Mouse (Mus musculus) intestine, postnatal 0 days (tissue): ENCODE results near the gene Gm11444. TPM values are rescaled to one million over a fixed set of nuclear protein-coding genes. Genes with fewer than 3 reads are reported as not detected.

Experiments
- ATAC-seq: fragments of 200-750 bp; cut with Nextera tagmentation; 2 replicates; pipeline ENCODE4 v1.8.0; 2017; ENCODE audit warnings: mild to moderate bottlenecking, moderate TSS enrichment, moderate library complexity
- H3K27ac ChIP-seq: fragments of 300-500 bp; sonication (generic); 2 replicates; pipeline ENCODE4 v1.5.1; 2014; ENCODE audit warnings: mild to moderate bottlenecking, low read depth, low read length, moderate library complexity
- H3K27me3 ChIP-seq: fragments of 300-500 bp; sonication (generic); replicated peaks from 2 replicates; pipeline ENCODE4 v1.6.1; 2014; ENCODE audit warnings: low read length, mixed read lengths; ENCODE audit not compliant: control insufficient read depth, insufficient read depth
- H3K36me3 ChIP-seq: fragments of 300-500 bp; sonication (generic); 2 replicates; pipeline ENCODE4 v1.6.1; 2014; ENCODE audit warnings: mild to moderate bottlenecking, moderate library complexity; ENCODE audit not compliant: control insufficient read depth, insufficient read depth
- H3K4me1 ChIP-seq: fragments of 300-500 bp; sonication (generic); replicated peaks from 2 replicates; pipeline ENCODE4 v1.6.1; 2014; ENCODE audit warnings: antibody characterized with exemption, low read length, mixed read lengths; ENCODE audit not compliant: control insufficient read depth, insufficient read depth
- H3K4me2 ChIP-seq: fragments of 300-500 bp; sonication (generic); replicated peaks from 2 replicates; pipeline ENCODE4 v1.6.1; 2014; ENCODE audit warnings: low read depth, mild to moderate bottlenecking, moderate library complexity
- H3K4me3 ChIP-seq: fragments of 300-500 bp; sonication (generic); 2 replicates; pipeline ENCODE4 v1.5.1; 2014; ENCODE audit warnings: low read depth, low read length
- H3K9ac ChIP-seq: fragments of 300-500 bp; sonication (generic); 2 replicates; pipeline ENCODE4 v1.6.1; 2014; ENCODE audit warnings: mild to moderate bottlenecking, low read depth, low read length
- H3K9me3 ChIP-seq: fragments of 300-500 bp; sonication (generic); 2 replicates; pipeline ENCODE4 v1.6.1; 2016; ENCODE audit warnings: mixed run types; ENCODE audit not compliant: control insufficient read depth
- CTCF ChIP-seq: sonication (generic); IDR thresholded peaks from 2 replicates; pipeline ENCODE4 v1.5.1; 2016; ENCODE audit warnings: low read depth, mild to moderate bottlenecking, control low read depth, antibody characterized with exemption, moderate library complexity
- WGBS: fragments of 180-500 bp; shearing (Covaris S2); extraction: QIAGEN DNeasy Blood & Tissue Kit; methylation state at CpG from one replicate; pipeline ENCODE4 v1.1.7; 2014; 5-methylcytosine and 5-hydroxymethylcytosine counted together
- polyA plus RNA-seq: library from polyadenylated mRNA; unstranded; fragments of >200 nt; fragmentation: Nextera tagmentation; extraction: Ambion mirVana; gene quantifications from 2 replicates; pipeline ENCODE4 v1.2.1, GENCODE M21; 2015

The Gm11444 gene
- polyA plus RNA-seq, 1 experiment from 2014 or later: not detected

GRCm38 (mm10) chr11:85823181-85823580, 27.0 kb downstream of the Gm11444 start:
- H3K9me3 ChIP-seq: no peaks in the 10 kb centered on the region
- 16% methylated on average over 6 of the region's 6 CpGs for WGBS
- no peak for ATAC-seq
- H3K27me3 ChIP-seq: no peaks in the 10 kb centered on the region
- H3K4me3 ChIP-seq: no peak overlapping the region
- no peak overlapping the region for H3K9ac ChIP-seq
- TF ChIP-seq CTCF: peak; percentile 98
- no peak overlapping the region for H3K4me2 ChIP-seq
- no peak overlapping the region for H3K27ac ChIP-seq
- H3K4me1 ChIP-seq: peaks cover 4% of the 10 kb centered on the region
- H3K36me3 ChIP-seq: no peaks in the 10 kb centered on the region

DNA sequence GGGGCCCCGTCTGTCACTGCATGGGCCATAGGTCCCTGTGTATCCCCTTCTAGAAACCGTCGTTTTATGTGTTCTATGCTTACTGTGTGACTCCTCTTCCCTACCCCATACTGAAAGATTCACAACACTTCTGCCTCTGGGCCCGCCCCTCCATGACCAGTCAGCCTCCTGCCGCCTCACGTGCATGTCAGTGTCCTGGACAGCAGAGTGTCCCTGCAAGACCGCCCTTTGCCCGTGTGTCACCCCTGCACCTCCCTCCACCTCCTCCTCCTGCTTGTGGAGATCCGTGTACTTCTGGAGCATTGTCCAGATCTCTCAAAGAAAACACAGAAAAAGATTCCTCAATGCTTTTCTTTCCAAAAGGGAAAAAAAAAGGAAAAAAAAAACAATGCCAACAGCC, 28.5 kb downstream of the Gm11444 start:
- Histone ChIP-seq H3K4me3 (no peak overlapping the region), H3K36me3 (no peaks in the 10 kb centered on the region), H3K27ac (no peak overlapping the region), H3K4me2 (no peak overlapping the region), H3K27me3 (no peaks in the 10 kb centered on the region), H3K9ac (no peak overlapping the region), H3K4me1 (peaks cover 4% of the 10 kb centered on the region), H3K9me3 (no peaks in the 10 kb centered on the region)
- ATAC-seq: no peak
- no peak for TF ChIP-seq CTCF
- 82% methylated on average over 9 of the region's 9 CpGs for WGBS

- Histone ChIP-seq H3K4me3 (no peak overlapping the region), H3K27me3 (no peaks in the 10 kb centered on the region), H3K4me1 (peaks cover 4% of the 10 kb centered on the region), H3K4me2 (no peak overlapping the region), H3K36me3 (no peaks in the 10 kb centered on the region), H3K9ac (no peak overlapping the region), H3K27ac (no peak overlapping the region), H3K9me3 (no peaks in the 10 kb centered on the region)
- 82% methylated on average over 3 of the region's 3 CpGs for WGBS
- ATAC-seq: no peak
- no peak for TF ChIP-seq CTCF
Observed at GRCm38 (mm10) chr11:85820959-85821358, 29.2 kb downstream of the Gm11444 start.

DNA sequence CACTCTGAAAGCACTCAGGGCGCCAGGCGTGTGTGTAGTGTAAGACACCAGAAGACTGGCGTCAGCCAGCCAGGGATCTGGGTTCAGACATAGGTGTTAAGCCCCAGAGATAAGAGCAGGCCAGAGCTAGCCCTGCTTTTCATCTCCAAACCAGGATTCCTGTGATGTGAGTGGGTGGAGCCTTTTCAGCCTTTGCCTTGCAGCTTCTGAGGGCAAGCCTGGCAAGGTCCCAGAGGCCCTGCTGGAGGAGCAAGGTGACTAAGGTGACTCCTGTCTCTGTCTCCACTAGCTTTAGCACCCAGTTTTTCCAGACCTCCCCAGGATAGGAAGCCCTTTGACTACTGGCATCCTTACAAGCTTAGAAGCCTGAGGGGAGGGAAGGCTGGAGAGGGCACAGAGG, 31.7 kb downstream of the Gm11444 start:
- Histone ChIP-seq H3K9ac (no peak overlapping the region), H3K4me1 (no peaks in the 10 kb centered on the region), H3K36me3 (no peaks in the 10 kb centered on the region), H3K4me2 (no peak overlapping the region), H3K27ac (no peak overlapping the region), H3K27me3 (no peaks in the 10 kb centered on the region), H3K4me3 (no peak overlapping the region), H3K9me3 (no peaks in the 10 kb centered on the region)
- 63% methylated on average over 3 of the region's 3 CpGs for WGBS
- TF ChIP-seq CTCF: no peak
- peak; percentile 17 for ATAC-seq

DNA sequence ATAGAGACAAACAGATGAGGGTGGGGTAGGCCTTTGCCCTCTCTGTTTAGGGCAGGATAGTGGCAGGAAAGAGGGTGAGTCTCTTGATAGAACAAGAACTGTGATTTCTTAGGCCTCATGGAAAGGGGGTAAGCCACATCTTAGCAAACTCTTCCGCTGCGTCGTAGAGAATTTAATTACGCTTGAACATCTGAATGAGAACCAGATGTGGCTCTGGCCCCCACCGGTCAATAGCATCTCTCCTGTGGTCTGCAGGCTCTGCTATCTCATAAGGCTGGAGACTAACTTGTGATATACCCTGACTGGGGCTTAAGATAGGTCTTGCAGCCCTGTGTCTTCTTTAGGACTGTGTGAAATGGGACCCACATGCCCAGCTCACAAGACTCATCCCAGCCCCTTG, 33.7 kb downstream of the Gm11444 start:
- WGBS: 89% methylated on average over 5 of the region's 5 CpGs
- H3K27ac ChIP-seq: no peak overlapping the region
- no peak for ATAC-seq
- no peak for TF ChIP-seq CTCF
- H3K4me1 ChIP-seq: 0 out of 2 replicates have a peak, but pooled peaks cover 2% of the 10 kb centered on the region
- H3K27me3 ChIP-seq: no peaks in the 10 kb centered on the region
- no peak overlapping the region for H3K9ac ChIP-seq
- no peak overlapping the region for H3K4me2 ChIP-seq
- H3K9me3 ChIP-seq: no peaks in the 10 kb centered on the region
- H3K4me3 ChIP-seq: no peak overlapping the region
- H3K36me3 ChIP-seq: no peaks in the 10 kb centered on the region

DNA sequence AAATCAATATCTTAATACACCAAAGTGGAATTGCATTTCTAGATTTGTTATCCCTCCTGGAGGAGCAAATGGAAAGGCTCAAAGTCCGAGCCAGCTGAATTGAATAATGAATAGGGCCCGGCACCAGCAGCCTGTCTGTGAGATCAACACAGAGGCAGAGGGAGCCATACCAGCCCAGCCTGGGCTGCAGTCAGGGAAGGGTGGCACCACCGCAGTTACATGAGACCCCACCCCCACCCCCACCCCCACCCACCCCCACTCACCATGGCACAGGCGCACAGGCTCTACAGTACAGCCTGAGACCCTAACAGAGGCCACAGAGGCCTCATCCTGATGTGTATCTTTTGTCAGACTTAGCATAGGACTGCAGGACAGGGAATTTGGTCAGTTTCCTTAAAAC, 35.5 kb downstream of the Gm11444 start:
- Histone ChIP-seq H3K9me3 (no peaks in the 10 kb centered on the region), H3K4me1 (0 out of 2 replicates have a peak, but pooled peaks cover 2% of the 10 kb centered on the region), H3K4me3 (no peak overlapping the region), H3K27me3 (no peaks in the 10 kb centered on the region), H3K27ac (no peak overlapping the region), H3K9ac (no peak overlapping the region), H3K36me3 (no peaks in the 10 kb centered on the region), H3K4me2 (no peak overlapping the region)
- 32% methylated on average over 4 of the region's 4 CpGs for WGBS
- ATAC-seq: no peak
- no peak for TF ChIP-seq CTCF
